Mouse (Mus musculus): ENCODE measurements around the gene Tmem259. TPM values are rescaled to one million over a fixed set of nuclear protein-coding genes. Genes with fewer than 3 reads are reported as not detected.

The Tmem259 gene
- polyA plus RNA-seq, 1 experiment from 2014 or later: 21.1 TPM

DNA sequence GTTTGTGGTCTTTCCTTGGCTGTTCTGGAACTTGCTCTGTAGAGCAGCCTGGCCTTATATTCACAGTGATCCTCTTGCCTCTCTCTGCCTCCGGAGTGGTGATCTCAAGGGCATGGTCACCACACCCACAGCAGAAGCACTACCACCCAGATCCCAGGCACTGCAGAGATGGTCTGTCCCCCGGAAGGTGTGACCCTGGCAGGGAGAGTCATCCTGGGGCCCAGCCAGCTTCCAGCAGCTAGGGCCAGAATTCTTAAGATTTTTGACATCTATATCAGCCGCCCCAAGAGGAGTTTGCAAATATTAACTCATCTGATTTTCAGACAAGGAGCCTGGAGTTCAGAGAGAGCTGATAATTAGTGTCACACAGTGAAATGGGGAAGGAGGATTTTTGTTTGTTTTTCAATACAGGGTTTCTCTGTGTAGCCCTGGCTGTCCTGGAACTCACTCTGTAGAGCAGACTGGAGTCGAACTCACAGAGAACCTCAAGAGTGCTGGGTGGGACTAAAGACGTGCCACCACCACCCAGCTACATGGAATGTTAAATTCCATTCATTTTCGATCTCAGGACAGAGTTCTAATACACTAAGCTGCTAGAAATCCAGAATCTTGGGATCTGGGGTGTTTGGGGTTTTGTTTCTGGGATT lies 2.2 kb upstream of the Tmem259 start:
- Histone ChIP-seq H3K4me1 (ENCODE audit: control insufficient read depth, insufficient read depth, low read length) (peaks cover 27% of the 10 kb centered on the region), H3K36me3 (ENCODE audit: control insufficient read depth, insufficient read depth, low read length) (no peaks in the 10 kb centered on the region), H3K27me3 (ENCODE audit: control insufficient read depth, insufficient read depth, low read length) (peaks cover 25% of the 10 kb centered on the region), H3K4me3 (ENCODE audit: low read depth, low read length) (peak overlapping the region; percentile 75), H3K9ac (replicated peaks; ENCODE audit: low read depth, low read length) (peak overlapping the region; percentile 74), H3K9me3 (ENCODE audit: control insufficient read depth, low read length) (no peaks in the 10 kb centered on the region), H3K27ac (ENCODE audit: low read depth, low read length) (peak overlapping the region; percentile 94), H3K4me2 (ENCODE audit: low read depth, low read length) (peak overlapping the region; percentile 98)
- ATAC-seq (ENCODE audit: low read depth): no peak
- WGBS: 45% methylated on average over 6 of the region's 6 CpGs

DNA sequence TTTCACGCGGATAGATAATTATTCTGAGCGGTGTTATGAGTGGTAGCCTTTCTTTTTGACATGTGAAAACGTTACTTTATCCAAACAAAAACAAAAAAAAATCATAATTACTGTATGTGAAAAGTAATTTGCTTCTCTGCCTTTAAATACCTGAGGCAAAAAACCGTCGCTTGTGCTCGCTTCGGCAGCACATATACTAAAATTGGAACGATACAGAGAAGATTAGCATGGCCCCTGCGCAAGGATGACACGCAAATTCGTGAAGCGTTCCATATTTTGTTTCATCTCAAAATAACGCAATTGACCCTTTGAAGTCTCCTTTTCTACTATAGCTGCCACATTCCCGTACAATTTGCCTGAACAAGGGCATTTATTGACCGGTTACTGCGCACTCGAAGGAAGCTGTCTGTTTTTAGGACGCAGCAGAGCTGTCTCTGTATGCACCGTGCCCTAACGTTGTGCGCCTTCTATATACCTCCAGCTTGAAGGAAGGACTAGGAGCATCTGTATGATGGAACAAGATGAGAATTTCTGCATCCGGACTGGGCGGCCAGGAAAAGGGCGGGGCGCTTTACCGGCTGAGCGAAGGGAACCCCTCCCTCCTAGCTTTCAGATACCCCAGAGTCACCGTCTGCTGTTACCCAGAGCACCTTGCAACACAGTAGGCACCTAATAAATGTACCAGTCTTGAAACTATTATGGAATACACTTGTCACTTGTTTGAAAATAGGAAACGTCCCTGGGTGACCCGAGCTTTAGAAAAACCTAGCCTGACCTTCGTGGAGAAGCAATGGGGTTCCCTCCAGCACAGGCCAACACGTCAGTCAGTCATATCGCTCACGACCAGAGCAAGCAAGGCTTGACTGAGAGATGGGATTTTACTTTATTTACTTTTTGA lies 1.5 kb upstream of the Tmem259 start:
- Histone ChIP-seq H3K4me2 (ENCODE audit: low read depth, low read length) (peak overlapping the region; percentile 98), H3K36me3 (ENCODE audit: control insufficient read depth, insufficient read depth, low read length) (no peaks in the 10 kb centered on the region), H3K27ac (ENCODE audit: low read depth, low read length) (peak overlapping the region; percentile 94), H3K9me3 (ENCODE audit: control insufficient read depth, low read length) (no peaks in the 10 kb centered on the region), H3K4me3 (ENCODE audit: low read depth, low read length) (peak overlapping the region; percentile 75), H3K4me1 (ENCODE audit: control insufficient read depth, insufficient read depth, low read length) (peaks cover 28% of the 10 kb centered on the region), H3K27me3 (ENCODE audit: control insufficient read depth, insufficient read depth, low read length) (peaks cover 22% of the 10 kb centered on the region), H3K9ac (replicated peaks; ENCODE audit: low read depth, low read length) (peak overlapping the region; percentile 74)
- 3% methylated on average over 35 of the region's 35 CpGs for whole genome bisulfite sequencing
- ATAC-seq (ENCODE audit: low read depth): no peak; the same call in 1 of the 2 replicates

DNA sequence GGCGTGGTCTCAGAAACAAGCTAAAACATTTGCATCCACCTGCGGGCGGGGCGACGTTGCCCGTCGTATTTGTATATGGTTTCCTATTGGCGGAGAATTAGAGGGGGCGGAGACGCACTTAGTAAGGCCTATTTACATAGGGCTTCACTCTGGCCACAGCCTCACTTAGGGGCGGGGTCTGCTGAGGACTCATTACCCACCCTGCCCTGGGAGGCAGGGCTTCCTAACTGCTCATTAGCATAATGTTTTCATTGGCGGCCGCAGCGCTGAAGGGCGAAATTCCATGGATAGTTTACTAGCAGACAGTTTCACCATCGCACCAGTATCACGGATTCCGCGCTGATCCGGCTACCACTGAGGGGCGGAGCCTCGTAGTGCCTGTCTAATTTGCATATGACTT lies 741 bp upstream of the Tmem259 start:
- WGBS: 0% methylated on average over 22 of the region's 22 CpGs
- Histone ChIP-seq H3K4me2 (ENCODE audit: low read depth, low read length) (peak overlapping the region; percentile 98), H3K27ac (ENCODE audit: low read depth, low read length) (peak overlapping the region; percentile 94), H3K27me3 (ENCODE audit: control insufficient read depth, insufficient read depth, low read length) (peaks cover 21% of the 10 kb centered on the region), H3K4me1 (ENCODE audit: control insufficient read depth, insufficient read depth, low read length) (peaks cover 28% of the 10 kb centered on the region), H3K4me3 (ENCODE audit: low read depth, low read length) (peak overlapping the region; percentile 75), H3K36me3 (ENCODE audit: control insufficient read depth, insufficient read depth, low read length) (no peaks in the 10 kb centered on the region), H3K9me3 (ENCODE audit: control insufficient read depth, low read length) (no peaks in the 10 kb centered on the region), H3K9ac (replicated peaks; ENCODE audit: low read depth, low read length) (peak overlapping the region; percentile 74)
- ATAC-seq (ENCODE audit: low read depth): peak; percentile 93

DNA sequence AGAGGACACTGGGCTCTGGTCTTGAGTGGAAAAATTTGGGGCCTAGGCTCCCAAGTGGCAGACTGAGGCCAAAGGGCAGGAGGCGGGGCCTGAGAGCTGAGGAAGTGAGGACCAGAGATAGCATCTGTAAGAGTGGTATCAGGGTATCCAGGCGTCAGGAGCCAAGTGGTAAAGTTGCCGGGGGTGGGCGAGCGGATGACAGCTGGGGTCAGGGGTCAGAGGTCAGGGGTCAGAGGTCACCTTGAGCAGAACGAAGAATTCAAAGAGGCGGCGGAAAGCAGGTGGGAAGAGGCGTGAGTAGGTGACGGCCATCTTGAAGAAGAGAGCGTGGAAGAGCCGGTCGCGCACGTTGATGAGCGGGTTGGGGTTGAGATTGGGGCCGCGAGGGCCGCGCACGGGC lies 460 bp downstream of the Tmem259 start:
- ATAC-seq (ENCODE audit: low read depth): peak; percentile 4; the same call in 1 of the 2 replicates
- Histone ChIP-seq H3K36me3 (ENCODE audit: control insufficient read depth, insufficient read depth, low read length) (peaks cover 5% of the 10 kb centered on the region), H3K27ac (ENCODE audit: low read depth, low read length) (peak overlapping the region; percentile 94), H3K27me3 (ENCODE audit: control insufficient read depth, insufficient read depth, low read length) (peaks cover 9% of the 10 kb centered on the region), H3K9me3 (ENCODE audit: control insufficient read depth, low read length) (no peaks in the 10 kb centered on the region), H3K4me2 (ENCODE audit: low read depth, low read length) (peak overlapping the region; percentile 98), H3K9ac (replicated peaks; ENCODE audit: low read depth, low read length) (peak overlapping the region; percentile 83), H3K4me1 (ENCODE audit: control insufficient read depth, insufficient read depth, low read length) (peaks cover 28% of the 10 kb centered on the region), H3K4me3 (ENCODE audit: low read depth, low read length) (peak overlapping the region; percentile 75)
- WGBS: 3% methylated on average over 16 of the region's 21 CpGs

DNA sequence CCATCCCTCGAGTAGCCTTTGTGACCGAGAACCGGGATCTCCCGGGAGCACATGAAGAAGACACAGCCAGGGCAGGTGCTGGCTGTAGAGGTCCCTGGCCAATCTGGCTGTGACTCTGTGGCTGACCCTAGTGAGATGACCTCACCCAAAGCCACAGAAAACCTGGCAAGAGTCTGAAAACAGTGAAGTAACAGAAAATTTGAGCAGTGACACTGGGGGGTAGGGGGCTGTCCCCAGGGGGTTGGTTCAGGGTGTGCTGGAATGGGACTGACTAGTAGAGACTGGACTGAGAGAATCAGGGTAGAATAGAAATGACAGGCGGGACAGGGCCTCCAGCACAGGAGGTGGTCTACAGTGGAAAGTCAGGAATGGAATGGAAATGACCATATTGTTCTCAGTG lies 925 bp downstream of the Tmem259 start:
- ATAC-seq (ENCODE audit: low read depth): no peak

DNA sequence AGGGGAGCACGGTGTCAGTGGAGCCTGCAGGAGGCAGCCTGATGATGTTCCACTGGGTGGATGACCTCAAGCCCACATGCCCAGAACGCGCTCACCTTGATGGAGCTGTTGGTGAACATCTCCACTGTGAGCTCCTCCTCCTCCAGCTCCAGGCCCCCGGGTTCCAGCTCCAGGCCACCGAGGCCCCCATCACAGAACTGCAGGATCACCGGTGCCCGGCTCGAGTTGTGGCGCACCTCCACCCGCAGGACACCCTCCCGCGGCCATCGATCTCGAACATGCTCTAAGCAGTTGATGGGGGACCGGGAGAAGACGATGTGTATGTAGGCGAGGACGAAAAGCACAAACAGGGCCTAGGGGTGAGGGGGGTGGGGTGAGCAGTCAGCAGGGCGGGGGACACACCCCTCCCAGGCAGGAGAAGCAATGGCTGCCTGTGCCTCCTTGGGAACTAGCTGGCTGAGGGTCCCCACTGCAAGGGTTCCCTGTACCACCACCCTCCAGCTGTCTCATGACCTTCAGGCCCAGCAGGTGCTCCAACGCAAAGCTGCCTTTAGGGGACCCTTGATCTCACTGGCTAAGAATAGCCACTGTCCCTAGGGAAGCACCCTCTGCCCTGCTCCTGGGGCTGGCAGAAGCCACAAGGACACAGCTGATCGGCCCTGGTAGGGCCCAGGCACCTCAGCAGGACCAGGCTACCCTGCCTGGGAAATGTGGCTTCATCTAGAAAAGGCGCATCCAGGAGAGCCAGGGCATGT lies 4.6 kb downstream of the Tmem259 start:
- Histone ChIP-seq H3K4me2 (ENCODE audit: low read depth, low read length) (no peak overlapping the region), H3K27ac (ENCODE audit: low read depth, low read length) (no peak overlapping the region), H3K27me3 (ENCODE audit: control insufficient read depth, insufficient read depth, low read length) (no peaks in the 10 kb centered on the region), H3K4me1 (ENCODE audit: control insufficient read depth, insufficient read depth, low read length) (peaks cover 19% of the 10 kb centered on the region), H3K9ac (replicated peaks; ENCODE audit: low read depth, low read length) (no peak overlapping the region), H3K4me3 (ENCODE audit: low read depth, low read length) (no peak overlapping the region), H3K36me3 (ENCODE audit: control insufficient read depth, insufficient read depth, low read length) (peaks cover 39% of the 10 kb centered on the region), H3K9me3 (ENCODE audit: control insufficient read depth, low read length) (no peaks in the 10 kb centered on the region)
- no peak for ATAC-seq (ENCODE audit: low read depth)
- WGBS: 92% methylated on average over 22 of the region's 22 CpGs

More for the DNA sequence above, 925 bp downstream of the Tmem259 start:
- Histone ChIP-seq H3K27ac (ENCODE audit: low read depth, low read length) (peak overlapping the region; percentile 94; the same call in 1 of the 2 replicates), H3K9ac (replicated peaks; ENCODE audit: low read depth, low read length) (peak overlapping the region; percentile 83), H3K4me2 (ENCODE audit: low read depth, low read length) (peak overlapping the region; percentile 98), H3K36me3 (ENCODE audit: control insufficient read depth, insufficient read depth, low read length) (peaks cover 9% of the 10 kb centered on the region), H3K27me3 (ENCODE audit: control insufficient read depth, insufficient read depth, low read length) (peaks cover 4% of the 10 kb centered on the region), H3K4me3 (ENCODE audit: low read depth, low read length) (peak overlapping the region; percentile 75), H3K9me3 (ENCODE audit: control insufficient read depth, low read length) (no peaks in the 10 kb centered on the region), H3K4me1 (ENCODE audit: control insufficient read depth, insufficient read depth, low read length) (peaks cover 26% of the 10 kb centered on the region)
- 74% methylated on average over 5 of the region's 5 CpGs for WGBS

DNA sequence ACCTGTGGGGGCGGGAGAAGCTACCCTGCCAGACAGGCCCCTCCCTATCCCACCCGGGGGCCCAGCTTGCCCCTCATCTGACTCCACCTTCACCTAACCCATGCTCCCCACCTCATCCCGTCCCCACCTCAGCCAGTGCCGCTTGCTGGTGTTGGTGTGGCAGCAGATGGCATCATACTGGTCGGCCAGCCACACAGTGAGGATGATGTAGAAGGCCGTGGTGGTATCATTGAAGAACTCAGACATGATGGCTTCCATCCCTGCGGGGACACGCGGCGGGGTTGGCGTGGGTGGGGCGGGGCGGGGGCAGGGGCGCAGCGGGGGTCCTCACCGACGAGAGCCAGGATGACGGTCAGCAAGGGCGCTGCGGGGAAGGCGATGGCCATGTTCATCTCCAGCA lies 6.1 kb downstream of the Tmem259 start:
- H3K4me2 ChIP-seq (ENCODE audit: low read depth, low read length): no peak overlapping the region
- peaks cover 14% of the 10 kb centered on the region for H3K4me1 ChIP-seq (ENCODE audit: control insufficient read depth, insufficient read depth, low read length)
- no peak overlapping the region for H3K4me3 ChIP-seq (ENCODE audit: low read depth, low read length)
- no peak for ATAC-seq (ENCODE audit: low read depth)
- 99% methylated on average over 18 of the region's 21 CpGs for WGBS
- H3K27me3 ChIP-seq (ENCODE audit: control insufficient read depth, insufficient read depth, low read length): no peaks in the 10 kb centered on the region
- no peak overlapping the region for H3K9ac ChIP-seq (replicated peaks; ENCODE audit: low read depth, low read length)
- no peak overlapping the region for H3K27ac ChIP-seq (ENCODE audit: low read depth, low read length)
- H3K9me3 ChIP-seq (ENCODE audit: control insufficient read depth, low read length): no peaks in the 10 kb centered on the region
- peaks cover 39% of the 10 kb centered on the region for H3K36me3 ChIP-seq (ENCODE audit: control insufficient read depth, insufficient read depth, low read length)

DNA sequence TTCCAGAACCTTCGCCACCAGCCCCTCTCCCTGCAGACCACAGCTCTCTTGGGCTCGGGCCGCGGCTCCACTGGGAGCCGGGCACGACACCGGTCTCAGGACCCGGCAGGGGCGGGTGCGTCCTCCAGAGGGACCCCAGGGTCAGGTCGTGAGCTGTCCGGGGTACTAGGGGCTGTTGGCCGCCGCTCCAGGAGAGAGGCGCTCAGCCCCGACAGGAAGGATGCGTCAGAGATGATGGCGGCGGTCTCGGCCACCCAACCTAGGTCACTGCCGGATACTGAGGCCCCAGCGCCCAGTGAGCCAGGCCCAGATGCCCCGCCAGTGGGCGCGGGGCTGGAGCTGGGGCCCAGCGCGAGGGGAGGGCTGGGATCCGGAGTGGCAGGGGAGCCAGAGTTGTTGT lies 6.8 kb downstream of the Tmem259 start:
- WGBS: 82% methylated on average over 28 of the region's 28 CpGs
- H3K9me3 ChIP-seq (ENCODE audit: control insufficient read depth, low read length): no peaks in the 10 kb centered on the region
- no peaks in the 10 kb centered on the region for H3K27me3 ChIP-seq (ENCODE audit: control insufficient read depth, insufficient read depth, low read length)
- H3K4me2 ChIP-seq (ENCODE audit: low read depth, low read length): no peak overlapping the region
- H3K9ac ChIP-seq (replicated peaks; ENCODE audit: low read depth, low read length): no peak overlapping the region
- H3K27ac ChIP-seq (ENCODE audit: low read depth, low read length): no peak overlapping the region
- H3K36me3 ChIP-seq (ENCODE audit: control insufficient read depth, insufficient read depth, low read length): peaks cover 39% of the 10 kb centered on the region
- no peak for ATAC-seq (ENCODE audit: low read depth)
- H3K4me3 ChIP-seq (ENCODE audit: low read depth, low read length): no peak overlapping the region
- peaks cover 6% of the 10 kb centered on the region for H3K4me1 ChIP-seq (ENCODE audit: control insufficient read depth, insufficient read depth, low read length)

Data from neural tube, embryonic 14.5 days (tissue).